Mouse (Mus musculus) frontal cortex, adult 2 months (tissue): ENCODE data around the gene H2afy2. TPM values are rescaled to one million over a fixed set of nuclear protein-coding genes. Genes with fewer than 3 reads are reported as not detected.

Source experiments
- DNase-seq, 2 experiments: peaks; one replicate each; pipeline ENCODE4 v3.0.0; 2022; ENCODE audit warnings: low spot score in 1 of 2; ENCODE audit errors: extremely low spot score in 1 of 2
- polyA plus RNA-seq: library from polyadenylated mRNA; depleted of rRNA; stranded (reverse); fragments of >200 nt; gene quantifications from 2 replicates; pipeline ENCODE4 v1.2.3, GENCODE M21; 2012; rRNA removed

Gene H2afy2
- polyA plus RNA-seq, 1 experiment = 28.8 TPM

- no peak for DNase-seq
These were observed 90.4 kb downstream of the H2afy2 start for GRCm38 (mm10) chr10:61693563-61693962.

DNA sequence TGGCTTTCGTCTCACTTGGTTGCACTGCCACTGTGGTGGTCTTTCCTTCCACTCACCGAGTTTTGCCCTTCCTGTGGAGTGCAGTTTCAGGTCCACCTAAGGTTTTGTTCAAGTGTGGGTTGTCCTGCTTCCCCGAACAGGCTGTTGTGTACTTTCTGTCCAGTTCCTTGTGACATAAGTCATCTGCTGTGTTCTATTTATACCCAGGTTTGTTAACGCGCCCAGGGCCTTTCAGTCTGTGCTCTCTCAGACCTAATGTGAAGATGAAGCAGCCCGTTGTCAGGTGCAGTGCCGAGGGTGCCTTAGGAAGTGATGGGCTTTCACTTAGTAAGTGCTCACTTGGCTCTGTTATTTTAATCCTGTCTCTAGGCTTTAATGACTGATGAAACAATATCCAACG is 94.5 kb downstream of the H2afy2 start:
- DNase-seq = no peak

Other genes starting within 250 kb of the H2afy2 start
- gene Npffr1, start 188.7 kb downstream of the H2afy2 start, polyA plus RNA-seq = 1.3 and 1.4 TPM in 2 replicates
- 105 and 113 TPM in 2 replicates for gene Ppa1, start 135.6 kb downstream of the H2afy2 start, polyA plus RNA-seq
- 114 and 115 TPM in 2 replicates for gene Sar1a, start 103.8 kb downstream of the H2afy2 start, polyA plus RNA-seq
- gene Tysnd1, start 88.6 kb downstream of the H2afy2 start, polyA plus RNA-seq = 23.3 and 29.3 TPM in 2 replicates
- 10.7 and 13.3 TPM in 2 replicates for gene Aifm2, start 68.9 kb downstream of the H2afy2 start, polyA plus RNA-seq
- gene Col13a1, start 195.0 kb upstream of the H2afy2 start, polyA plus RNA-seq = 1.3 and 1.4 TPM in 2 replicates